Mouse (Mus musculus): ENCODE results near the gene Zfp637.

- TF ChIP-seq CTCF (IDR thresholded peaks at IDR 0.05; ENCODE audit: low read depth) (no peak), EP300 (IDR thresholded peaks at IDR 0.05; ENCODE audit: low read depth) (no peak)
These were observed 26.3 kb upstream of the Zfp637 start for GRCm38 (mm10) chr6:117814681-117815080.

Data from liver, postnatal 0 days (tissue).